Mouse (Mus musculus) neural tube, embryonic 13.5 days (tissue): Measurements from ENCODE around the gene Dync1i1. TPM values are rescaled to one million over a fixed set of nuclear protein-coding genes. Genes with fewer than 3 reads are reported as not detected.

Source experiments
- ATAC-seq: fragments of 200-750 bp; cut with Nextera tagmentation; 2 replicates; pipeline ENCODE4 v1.8.0; 2017; ENCODE audit warnings: low read depth, mild to moderate bottlenecking, moderate TSS enrichment, moderate library complexity
- H3K27ac ChIP-seq: fragments of 300-500 bp; sonication (generic); replicated peaks from 2 replicates; pipeline ENCODE4 v1.5.1; 2015; ENCODE audit warnings: moderate library complexity, mild to moderate bottlenecking, inconsistent platforms
- H3K27me3 ChIP-seq: fragments of 300-500 bp; sonication (generic); 2 replicates; pipeline ENCODE4 v1.6.1; 2015; ENCODE audit warnings: mild to moderate bottlenecking, inconsistent platforms
- H3K36me3 ChIP-seq: fragments of 300-500 bp; sonication (generic); 2 replicates; pipeline ENCODE4 v1.6.1; 2015; ENCODE audit warnings: mild to moderate bottlenecking, inconsistent platforms
- H3K4me1 ChIP-seq: fragments of 300-500 bp; sonication (generic); replicated peaks from 2 replicates; pipeline ENCODE4 v1.6.1; 2015; ENCODE audit warnings: inconsistent platforms
- H3K4me2 ChIP-seq: fragments of 300-500 bp; sonication (generic); 2 replicates; pipeline ENCODE4 v1.6.1; 2015; ENCODE audit warnings: inconsistent platforms, mild to moderate bottlenecking, moderate library complexity
- H3K4me3 ChIP-seq: fragments of 300-500 bp; sonication (generic); 2 replicates; pipeline ENCODE4 v1.5.1; 2015; ENCODE audit warnings: mild to moderate bottlenecking, inconsistent platforms
- H3K9ac ChIP-seq: fragments of 300-500 bp; sonication (generic); 2 replicates; pipeline ENCODE4 v1.6.1; 2015; ENCODE audit warnings: moderate library complexity, mild to moderate bottlenecking, inconsistent platforms
- H3K9me3 ChIP-seq: fragments of 300-500 bp; sonication (generic); 2 replicates; pipeline ENCODE4 v1.6.1; 2016; ENCODE audit warnings: inconsistent platforms
- WGBS: fragments of 180-500 bp; shearing (Covaris S2); methylation state at CpG from one replicate; pipeline ENCODE4 v1.1.7; 2015; 5-methylcytosine and 5-hydroxymethylcytosine counted together
- polyA plus RNA-seq: library from polyadenylated mRNA; unstranded; fragments of >200 nt; fragmentation: Nextera tagmentation; extraction: Ambion mirVana; gene quantifications from 2 replicates; pipeline ENCODE4 v1.2.1, GENCODE M21; 2015

Gene Dync1i1
- polyA plus RNA-seq, 1 experiment from 2014 or later = 27.6 TPM

DNA sequence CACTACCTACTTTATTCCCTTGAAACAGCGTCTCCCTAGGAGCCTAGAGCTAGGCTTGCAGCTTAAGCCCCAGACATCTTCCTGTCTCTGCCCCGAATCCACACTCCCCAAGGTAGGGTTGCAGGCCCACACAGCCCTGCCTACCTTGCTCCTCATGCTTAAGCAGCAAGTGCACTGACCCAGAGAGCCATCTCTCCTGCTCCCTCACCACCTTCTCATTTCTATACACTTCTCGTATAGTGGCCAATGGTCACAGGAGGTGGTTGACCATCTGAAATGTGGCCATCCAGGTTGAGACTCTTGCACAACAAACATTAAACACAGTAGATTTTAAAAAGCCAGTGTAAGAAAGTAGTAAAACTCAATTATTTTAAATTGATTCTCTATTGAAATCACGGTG lies 141.8 kb downstream of the Dync1i1 start:
- H3K4me3 ChIP-seq = no peak overlapping the region
- H3K36me3 ChIP-seq = no peaks in the 10 kb centered on the region
- 97% methylated on average over 4 of the region's 4 CpGs for WGBS
- no peaks in the 10 kb centered on the region; the same call in 1 of the 2 replicates for H3K4me1 ChIP-seq
- ATAC-seq = no peak
- no peak overlapping the region for H3K4me2 ChIP-seq
- H3K27me3 ChIP-seq = no peaks in the 10 kb centered on the region
- H3K9ac ChIP-seq = no peak overlapping the region
- no peaks in the 10 kb centered on the region for H3K9me3 ChIP-seq
- H3K27ac ChIP-seq = no peak overlapping the region

DNA sequence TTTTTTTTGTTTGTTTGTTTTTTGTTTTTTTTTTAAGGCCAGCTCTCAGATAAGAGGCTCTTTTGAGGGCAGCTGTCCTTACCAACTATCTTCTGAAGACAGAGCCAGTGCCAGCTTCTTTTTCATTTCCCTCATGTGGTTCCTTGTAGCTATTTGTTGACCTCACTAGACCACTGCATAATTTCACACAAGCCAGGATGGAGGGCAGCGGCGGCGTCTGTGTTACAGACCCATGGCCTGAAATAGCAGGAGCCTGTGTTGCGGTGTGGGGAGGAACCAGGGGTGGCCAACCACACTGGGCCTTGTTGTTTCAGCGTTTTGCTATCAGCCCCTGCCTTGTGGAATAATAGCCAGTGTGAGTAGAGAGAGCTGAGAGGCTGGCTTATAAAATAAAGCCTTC lies 145.6 kb downstream of the Dync1i1 start:
- Histone ChIP-seq H3K4me2 (no peak overlapping the region), H3K4me3 (no peak overlapping the region), H3K27ac (no peak overlapping the region), H3K4me1 (no peaks in the 10 kb centered on the region; the same call in 1 of the 2 replicates), H3K9me3 (no peaks in the 10 kb centered on the region), H3K36me3 (no peaks in the 10 kb centered on the region), H3K9ac (no peak overlapping the region), H3K27me3 (no peaks in the 10 kb centered on the region)
- ATAC-seq = no peak
- 83% methylated on average over 5 of the region's 5 CpGs for WGBS

DNA sequence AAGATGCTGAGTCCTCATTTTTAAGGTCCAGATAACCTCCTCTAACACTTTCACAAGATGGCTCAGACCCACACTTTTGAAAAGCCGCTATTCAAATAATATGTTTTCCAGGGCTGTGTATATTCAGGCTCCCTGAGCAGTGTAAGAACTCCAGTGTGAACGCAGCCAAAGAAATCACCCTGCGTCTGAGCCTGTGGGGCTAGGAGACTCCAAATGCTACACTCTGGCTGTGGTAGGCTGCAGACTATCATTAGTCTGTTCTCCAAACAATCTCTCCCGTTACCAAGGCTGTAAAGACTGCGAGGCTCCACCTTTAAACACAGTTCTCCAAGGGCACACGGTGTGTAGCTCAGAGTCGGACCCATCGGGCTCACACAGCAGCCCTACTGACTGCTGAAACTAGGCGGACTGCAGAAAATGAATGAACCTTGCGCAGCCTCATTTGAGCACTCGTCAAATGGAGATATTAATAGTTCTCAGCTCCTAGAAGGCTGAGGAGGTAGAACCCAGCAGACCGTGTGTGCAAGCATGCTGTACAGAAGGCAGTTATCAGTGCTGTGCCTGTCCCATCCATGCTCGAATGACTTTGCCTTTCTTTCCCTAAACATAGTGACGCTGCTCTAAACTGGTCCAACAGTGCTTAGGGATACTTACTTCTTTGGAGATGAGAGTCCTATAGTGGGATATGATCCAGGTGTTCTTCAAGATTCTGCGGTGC lies 146.3 kb downstream of the Dync1i1 start:
- no peak overlapping the region for H3K4me2 ChIP-seq
- no peaks in the 10 kb centered on the region; the same call in 1 of the 2 replicates for H3K4me1 ChIP-seq
- no peak for ATAC-seq
- WGBS = 79% methylated on average over 15 of the region's 15 CpGs
- H3K9me3 ChIP-seq = no peaks in the 10 kb centered on the region
- H3K36me3 ChIP-seq = no peaks in the 10 kb centered on the region
- no peaks in the 10 kb centered on the region for H3K27me3 ChIP-seq
- H3K4me3 ChIP-seq = no peak overlapping the region
- H3K27ac ChIP-seq = no peak overlapping the region
- H3K9ac ChIP-seq = no peak overlapping the region

DNA sequence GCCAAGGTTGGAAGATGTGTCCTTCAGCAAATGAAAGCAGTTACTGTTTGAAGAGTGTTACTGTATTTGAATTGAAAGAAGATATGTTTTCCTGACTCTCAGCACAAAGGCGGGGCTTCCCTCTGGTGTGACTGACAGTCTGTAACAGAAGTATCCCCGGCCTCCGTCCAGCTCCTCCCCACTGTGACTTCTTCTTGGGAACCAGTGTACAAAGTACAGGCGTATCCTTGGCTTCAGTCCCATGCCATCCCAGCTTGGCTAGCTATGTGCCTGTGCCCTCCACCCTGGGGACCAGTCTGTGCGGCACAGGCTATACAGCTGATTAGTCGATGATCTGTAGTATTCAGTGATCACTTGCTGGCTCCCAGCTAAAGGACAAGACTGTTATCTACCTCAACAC lies 163.9 kb downstream of the Dync1i1 start:
- Histone ChIP-seq H3K27ac (no peak overlapping the region), H3K4me2 (no peak overlapping the region), H3K4me1 (no peaks in the 10 kb centered on the region), H3K4me3 (no peak overlapping the region), H3K27me3 (no peaks in the 10 kb centered on the region), H3K9ac (no peak overlapping the region), H3K9me3 (no peaks in the 10 kb centered on the region), H3K36me3 (no peaks in the 10 kb centered on the region)
- WGBS = 81% methylated on average over 6 of the region's 6 CpGs
- no peak for ATAC-seq

DNA sequence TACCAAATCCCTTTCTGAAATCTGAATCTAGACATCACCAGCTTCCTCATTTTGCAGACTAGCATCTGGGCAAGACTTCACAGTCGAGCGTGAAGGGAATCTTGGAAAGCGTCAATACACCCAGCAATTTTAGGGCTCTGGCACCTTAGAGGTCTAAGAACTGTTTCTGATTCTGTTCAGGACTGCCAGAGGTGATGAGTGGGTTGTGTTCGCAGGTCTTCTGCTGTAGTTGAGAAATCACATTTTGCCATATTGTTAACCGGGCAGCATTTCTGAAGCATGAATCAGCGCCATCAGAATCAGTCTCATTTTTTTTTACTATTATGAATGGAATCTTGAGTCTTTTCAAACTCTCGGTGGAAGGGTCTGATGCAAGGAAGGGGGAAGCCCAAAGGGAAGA lies 185.9 kb downstream of the Dync1i1 start:
- H3K4me2 ChIP-seq = no peak overlapping the region
- 84% methylated on average over 7 of the region's 7 CpGs for WGBS
- H3K4me1 ChIP-seq = no peaks in the 10 kb centered on the region
- H3K27me3 ChIP-seq = no peaks in the 10 kb centered on the region
- H3K27ac ChIP-seq = no peak overlapping the region
- H3K4me3 ChIP-seq = no peak overlapping the region
- no peak for ATAC-seq
- H3K36me3 ChIP-seq = no peaks in the 10 kb centered on the region
- H3K9me3 ChIP-seq = no peaks in the 10 kb centered on the region
- no peak overlapping the region for H3K9ac ChIP-seq

DNA sequence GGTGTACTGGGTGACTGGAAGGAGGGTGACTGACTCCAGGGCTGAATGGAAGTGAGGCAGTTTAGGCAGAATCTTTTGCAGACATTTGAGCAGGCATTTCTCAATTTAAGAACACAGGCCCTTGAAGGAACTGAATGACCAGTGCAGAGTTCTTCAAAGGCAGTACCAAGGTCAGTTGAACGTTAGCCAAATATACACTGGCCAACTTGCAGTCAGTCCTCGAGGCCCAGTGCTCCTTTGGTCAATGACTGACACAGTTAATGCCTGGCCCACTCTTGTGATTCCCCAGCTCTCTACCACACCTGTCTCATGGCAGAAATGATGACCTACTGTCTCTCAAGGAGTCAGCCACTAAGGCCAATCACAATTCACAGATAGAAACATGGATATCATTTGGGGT lies 189.6 kb downstream of the Dync1i1 start:
- Histone ChIP-seq H3K36me3 (no peaks in the 10 kb centered on the region), H3K4me3 (no peak overlapping the region), H3K4me1 (no peaks in the 10 kb centered on the region), H3K27ac (no peak overlapping the region), H3K27me3 (no peaks in the 10 kb centered on the region), H3K4me2 (no peak overlapping the region), H3K9me3 (no peaks in the 10 kb centered on the region), H3K9ac (no peak overlapping the region)
- whole genome bisulfite sequencing = 83% methylated on average over 2 of the region's 2 CpGs
- no peak for ATAC-seq

DNA sequence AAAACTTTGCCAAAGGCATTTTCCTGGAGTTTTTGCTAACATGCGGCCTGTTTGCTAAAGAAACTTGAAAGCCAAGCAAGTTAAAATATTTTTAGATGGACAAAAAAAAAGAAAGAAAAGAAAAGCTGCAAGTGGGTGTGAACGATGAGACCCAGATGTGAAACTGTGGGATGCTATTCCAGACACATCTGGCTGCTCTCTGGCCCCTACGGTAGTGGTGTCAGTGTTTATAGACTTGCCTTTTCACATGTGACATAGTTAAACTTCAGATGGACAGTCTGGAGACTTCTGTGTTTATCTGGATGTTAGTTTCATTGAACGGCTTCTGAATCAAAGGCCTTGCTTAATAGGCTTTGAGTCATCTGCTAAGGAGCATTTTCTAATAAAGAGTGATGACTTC lies 195.2 kb downstream of the Dync1i1 start:
- ATAC-seq = no peak
- Histone ChIP-seq H3K4me2 (no peak overlapping the region), H3K9me3 (no peaks in the 10 kb centered on the region), H3K36me3 (no peaks in the 10 kb centered on the region), H3K4me3 (no peak overlapping the region), H3K9ac (no peak overlapping the region), H3K27ac (no peak overlapping the region), H3K27me3 (no peaks in the 10 kb centered on the region), H3K4me1 (no peaks in the 10 kb centered on the region)
- 77% methylated on average over 4 of the region's 4 CpGs for WGBS

DNA sequence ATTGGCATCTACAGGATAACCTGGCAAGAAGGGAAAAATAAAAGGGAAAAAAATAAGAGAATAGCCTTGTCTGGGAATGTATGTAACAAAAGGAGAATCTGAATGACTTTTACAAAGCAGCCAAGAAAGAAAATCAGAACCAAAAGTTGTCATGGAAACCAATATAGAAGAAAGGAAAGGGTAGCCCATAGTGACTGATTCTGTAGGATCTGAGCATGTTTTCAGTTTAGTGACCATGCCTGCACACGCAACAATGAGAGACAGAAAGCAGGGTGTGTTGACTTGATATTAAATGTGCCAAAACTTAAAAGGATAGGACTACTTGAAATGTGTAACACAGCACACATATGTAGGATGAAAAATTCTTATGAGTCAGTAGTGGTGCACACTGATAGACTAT lies 197.2 kb downstream of the Dync1i1 start:
- Histone ChIP-seq H3K9me3 (no peaks in the 10 kb centered on the region), H3K9ac (no peak overlapping the region), H3K4me3 (no peak overlapping the region), H3K36me3 (no peaks in the 10 kb centered on the region), H3K27me3 (no peaks in the 10 kb centered on the region), H3K4me1 (no peaks in the 10 kb centered on the region), H3K4me2 (no peak overlapping the region), H3K27ac (no peak overlapping the region)
- 56% methylated on average over 1 of the region's 1 CpGs for WGBS
- no peak for ATAC-seq

DNA sequence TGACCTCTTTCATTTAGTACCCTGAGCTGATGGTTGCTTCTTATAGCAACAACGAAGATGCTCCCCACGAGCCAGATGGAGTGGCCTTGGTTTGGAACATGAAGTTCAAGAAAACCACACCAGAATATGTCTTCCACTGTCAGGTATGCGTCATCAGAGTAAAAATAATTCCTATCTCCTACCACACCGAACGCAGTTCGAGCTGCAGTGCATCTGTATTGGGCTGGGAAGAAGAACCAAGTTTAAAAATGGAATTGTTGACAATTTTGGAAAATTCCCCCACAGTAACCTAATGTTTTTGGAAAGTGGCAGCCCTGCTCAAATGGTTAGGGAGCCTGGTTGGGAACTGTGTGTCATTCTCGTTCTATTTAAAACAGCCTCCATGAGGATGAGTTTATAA lies 197.7 kb downstream of the Dync1i1 start:
- no peaks in the 10 kb centered on the region for H3K4me1 ChIP-seq
- H3K9ac ChIP-seq = no peak overlapping the region
- no peak overlapping the region for H3K4me3 ChIP-seq
- no peak for ATAC-seq
- H3K27ac ChIP-seq = no peak overlapping the region
- WGBS = 91% methylated on average over 7 of the region's 7 CpGs
- no peaks in the 10 kb centered on the region for H3K9me3 ChIP-seq
- no peak overlapping the region for H3K4me2 ChIP-seq
- H3K27me3 ChIP-seq = no peaks in the 10 kb centered on the region
- no peaks in the 10 kb centered on the region for H3K36me3 ChIP-seq

DNA sequence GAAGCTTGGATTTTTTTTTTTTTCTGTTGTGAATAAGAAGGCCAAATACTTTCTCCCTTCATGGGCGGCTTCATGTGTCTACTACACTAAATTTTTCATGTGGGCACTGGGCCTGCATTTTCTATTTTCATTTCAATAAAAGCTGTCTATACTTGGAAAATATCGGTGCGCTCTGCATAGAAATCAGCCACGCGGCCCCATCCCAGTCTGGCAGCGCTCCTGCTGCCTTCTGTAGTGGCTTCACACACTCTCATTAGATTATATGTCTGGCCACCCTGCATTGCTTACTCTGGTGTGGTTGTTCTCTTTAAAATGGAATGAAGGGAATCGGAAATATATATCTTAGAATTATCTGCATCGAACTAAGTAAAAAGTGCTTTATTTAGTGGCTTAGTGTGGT lies 204.7 kb downstream of the Dync1i1 start:
- no peak overlapping the region for H3K4me3 ChIP-seq
- no peak for ATAC-seq
- WGBS = 80% methylated on average over 8 of the region's 8 CpGs

DNA sequence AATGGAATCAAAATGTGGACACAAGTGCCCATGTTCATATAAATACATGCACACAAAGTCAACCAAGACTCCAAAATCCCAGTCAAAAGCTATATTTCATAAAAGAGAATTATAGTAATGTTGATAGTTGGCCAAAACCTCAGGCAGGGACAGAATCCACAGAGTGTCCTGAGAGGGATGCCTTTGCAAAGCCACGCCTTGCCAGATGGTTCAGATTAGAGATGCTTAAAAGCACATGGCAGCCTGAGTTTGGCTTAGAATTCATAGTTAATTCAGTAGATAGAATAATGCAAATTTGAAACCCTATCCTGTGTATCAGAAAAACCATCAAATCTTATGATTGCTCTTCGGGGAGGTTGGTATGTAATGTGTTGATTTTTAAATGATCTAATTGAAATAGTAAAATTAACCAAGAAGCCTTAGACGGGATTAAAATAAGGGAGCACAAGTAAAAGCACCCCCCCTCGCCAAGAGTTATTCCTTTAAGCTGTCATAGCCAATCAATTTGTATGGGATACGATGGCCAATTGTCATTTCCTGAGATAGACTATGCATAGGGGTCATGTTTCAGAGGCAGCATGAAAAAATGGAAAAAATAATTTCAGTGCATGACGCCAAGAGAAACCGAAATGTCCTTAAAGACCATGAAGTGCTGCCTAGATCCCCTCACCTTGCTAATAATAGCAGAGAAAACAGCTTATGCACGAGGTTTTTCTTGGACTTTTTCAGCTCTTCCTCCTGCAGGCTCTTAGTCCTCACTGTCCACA lies 210.3 kb downstream of the Dync1i1 start:
- Histone ChIP-seq H3K9me3 (no peaks in the 10 kb centered on the region), H3K36me3 (no peaks in the 10 kb centered on the region), H3K4me3 (no peak overlapping the region), H3K27me3 (no peaks in the 10 kb centered on the region), H3K9ac (no peak overlapping the region), H3K4me1 (no peaks in the 10 kb centered on the region; the same call in 1 of the 2 replicates), H3K27ac (no peak overlapping the region), H3K4me2 (no peak overlapping the region)
- ATAC-seq = no peak
- whole genome bisulfite sequencing = 79% methylated on average over 8 of the region's 8 CpGs

More for the DNA sequence above, 204.7 kb downstream of the Dync1i1 start:
- no peaks in the 10 kb centered on the region; the same call in 1 of the 2 replicates for H3K4me1 ChIP-seq
- H3K9ac ChIP-seq = no peak overlapping the region
- H3K27me3 ChIP-seq = no peaks in the 10 kb centered on the region
- H3K36me3 ChIP-seq = no peaks in the 10 kb centered on the region
- H3K4me2 ChIP-seq = no peak overlapping the region
- H3K27ac ChIP-seq = no peak overlapping the region
- H3K9me3 ChIP-seq = no peaks in the 10 kb centered on the region

DNA sequence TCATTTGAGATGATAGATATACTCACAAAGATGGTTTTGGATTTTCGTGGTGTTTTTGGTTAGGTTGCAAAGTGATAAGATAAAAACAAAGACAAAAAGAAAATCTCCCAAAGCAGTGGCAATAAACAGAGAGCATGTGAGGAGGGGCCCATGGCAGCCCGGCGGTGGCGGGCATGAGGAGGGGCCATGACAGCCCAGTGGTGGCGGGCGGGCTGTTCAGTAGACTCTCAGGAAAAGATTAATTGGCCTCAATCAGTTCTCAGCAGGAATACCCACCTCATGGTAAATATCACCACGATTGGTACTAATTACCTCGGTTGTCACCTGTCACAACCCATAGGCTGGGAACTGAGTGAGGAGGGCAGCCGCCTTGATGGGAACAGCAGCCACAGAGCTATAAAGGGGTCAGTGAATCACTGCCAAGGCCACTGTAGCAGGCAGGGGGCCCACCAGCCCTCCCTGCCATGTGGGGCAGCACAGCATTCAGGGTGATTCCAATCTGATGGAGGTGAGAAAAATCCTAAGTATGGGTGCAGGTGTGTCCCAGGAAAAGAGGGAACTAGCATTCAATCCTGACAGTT lies 224.5 kb downstream of the Dync1i1 start:
- H3K27me3 ChIP-seq = no peaks in the 10 kb centered on the region
- H3K9me3 ChIP-seq = no peaks in the 10 kb centered on the region
- no peak overlapping the region for H3K4me3 ChIP-seq
- no peak overlapping the region for H3K27ac ChIP-seq
- H3K4me1 ChIP-seq = no peaks in the 10 kb centered on the region
- no peak overlapping the region for H3K4me2 ChIP-seq
- no peaks in the 10 kb centered on the region for H3K36me3 ChIP-seq
- WGBS = 46% methylated on average over 9 of the region's 9 CpGs
- ATAC-seq = no peak; the same call in 1 of the 2 replicates
- no peak overlapping the region for H3K9ac ChIP-seq
